Mouse (Mus musculus): Measurements from ENCODE around the gene Zbtb46.

DNA sequence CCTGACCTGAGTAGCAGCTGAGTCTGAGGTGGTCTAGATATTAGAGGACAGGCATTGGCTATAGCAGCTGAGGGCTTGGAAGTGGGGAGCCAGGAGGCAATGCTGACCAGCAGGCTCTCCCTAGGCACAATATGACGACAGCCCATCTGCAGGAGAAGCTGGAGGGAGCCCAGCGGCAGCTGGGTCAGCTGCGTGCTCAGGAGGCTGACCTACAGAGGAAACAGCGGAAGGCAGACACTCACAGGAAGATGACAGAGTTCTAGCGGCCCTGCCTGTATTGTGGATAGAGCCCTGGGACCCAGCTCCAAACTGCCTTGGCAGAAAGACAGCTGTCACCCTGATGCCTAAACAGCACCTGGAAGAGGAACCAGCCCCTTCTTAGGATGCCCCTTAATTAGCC is 79.0 kb downstream of the Zbtb46 start:
- TF ChIP-seq CTCF (IDR thresholded peaks at IDR 0.05; ENCODE audit: control insufficient read depth, insufficient read depth, insufficient replicate concordance, low read depth, low read length) (no peak), POLR2A (IDR thresholded peaks at IDR 0.05; ENCODE audit: control insufficient read depth, low read depth, low read length) (no peak)

All from testis, adult 2 months (tissue).